Mouse (Mus musculus) urinary bladder, adult 18-20 months (tissue): Measurements from ENCODE around the gene Gm20736.
"Not testable (repeated sequence)": the region's sequence is repeated elsewhere in the genome, so short reads cannot be mapped to it uniquely, and the experiment has no call there.

Source experiments
- DNase-seq, 2 experiments: peaks; one replicate each; pipeline ENCODE4 v3.0.0; 2022; ENCODE audit warnings: low spot score in 2 of 2, mixed read lengths in 2 of 2

Gene Gm20736

DNA sequence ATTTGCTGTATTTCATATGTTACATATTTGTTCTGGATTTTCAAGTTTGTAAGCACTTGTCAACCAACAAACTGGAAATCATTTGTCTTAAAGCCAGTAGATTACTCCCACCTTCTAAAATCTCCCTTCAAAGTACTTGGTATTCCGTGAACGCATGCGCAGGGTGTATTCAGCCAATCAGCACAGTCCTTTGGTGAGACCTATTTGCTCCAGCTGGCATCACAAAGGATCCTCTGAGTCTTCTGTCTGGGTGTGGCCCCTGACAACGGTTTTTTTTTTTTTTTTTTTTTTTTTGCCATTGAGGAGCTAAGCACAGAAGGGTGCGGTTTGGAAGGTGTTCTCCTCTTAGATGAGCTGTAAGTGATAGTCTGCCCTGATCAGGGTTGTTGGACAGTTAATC lies at the start of gene Gm20736:
Gene Gm20736, plus strand, starts transcription at position 301 of the 400 bp plus-strand sequence.
- not testable (repeated sequence) for DNase-seq
